Mouse (Mus musculus) heart, adult 10 weeks (tissue): ENCODE measurements around the gene Nacc1. TPM values are rescaled to one million over a fixed set of nuclear protein-coding genes. Genes with fewer than 3 reads are reported as not detected.

ENCODE experiments used
- polyA plus RNA-seq: library from polyadenylated mRNA; stranded (reverse); fragments of 350-450 nt; fragmentation: Illumina TruSeq; extraction: RNeasy Lipid Tissue Mini Kit (QIAGEN cat#74804); gene quantifications from one replicate; pipeline ENCODE4 v1.2.3, GENCODE M21; 2014; ENCODE audit warnings: low read depth, low replicate concordance

Gene Nacc1
- polyA plus RNA-seq: 25.1 TPM

GRCm38 (mm10) chr8:84687705-84688100 is at the start of gene Nacc1:
Nacc1 (minus strand) TSS chr8:84687862.

GRCm38 (mm10) chr8:84722850-84723570 is 35.3 kb upstream of the Nacc1 start, which contains the start of gene G430095P16Rik:
G430095P16Rik (plus strand) TSS chr8:84723007.

GRCm38 (mm10) chr8:84700941-84701911 is 13.6 kb upstream of the Nacc1 start, which contains the start of gene Lyl1:
Lyl1 (plus strand) TSS chr8:84701457.

GRCm38 (mm10) chr8:84686191-84687002 is 1.3 kb downstream of the Nacc1 start, which contains the start of gene Trmt1:
Trmt1 (plus strand) TSS chr8:84686307.

GRCm38 (mm10) chr8:84662581-84663065 is 25.0 kb downstream of the Nacc1 start, which contains the start of gene Ier2:
Ier2 (minus strand) TSS chr8:84662852.

Other genes with a start within 250 kb of the Nacc1 start
- gene Ier2, start 25.0 kb downstream of the Nacc1 start, polyA plus RNA-seq: 19.2 TPM
- gene Trmt1, start 1.6 kb downstream of the Nacc1 start, polyA plus RNA-seq: 39.8 TPM
- gene Lyl1, start 13.6 kb upstream of the Nacc1 start, polyA plus RNA-seq: 3.0 TPM
- gene G430095P16Rik, start 35.1 kb upstream of the Nacc1 start, polyA plus RNA-seq: not detected
- gene Nfix, start 112.5 kb upstream of the Nacc1 start, polyA plus RNA-seq: 84.9 TPM
- 14.0 TPM for gene Dand5, start 135.0 kb upstream of the Nacc1 start, polyA plus RNA-seq
- 28.8 TPM for gene Gadd45gip1, start 143.7 kb upstream of the Nacc1 start, polyA plus RNA-seq
- 101 TPM for gene Rad23a, start 152.8 kb upstream of the Nacc1 start, polyA plus RNA-seq
- gene Calr, start 159.1 kb upstream of the Nacc1 start, polyA plus RNA-seq: 330 TPM
- gene Farsa, start 169.1 kb upstream of the Nacc1 start, polyA plus RNA-seq: 26.7 TPM
- 0.92 TPM for gene Syce2, start 184.2 kb upstream of the Nacc1 start, polyA plus RNA-seq
- gene Gcdh, start 206.1 kb upstream of the Nacc1 start, polyA plus RNA-seq: 84.6 TPM
- 0.29 TPM for gene Klf1, start 214.1 kb upstream of the Nacc1 start, polyA plus RNA-seq
- gene Dnase2a, start 220.7 kb upstream of the Nacc1 start, polyA plus RNA-seq: 9.4 TPM
- 0.13 TPM for gene Mast1, start 249.5 kb upstream of the Nacc1 start, polyA plus RNA-seq